Mouse (Mus musculus) erythroblast, embryonic 14.5 days (primary cell): Measurements from ENCODE around the gene Pde4b.

ENCODE experiments used
- GATA1 ChIP-seq: IDR thresholded peaks from 2 replicates; pipeline ENCODE4 v1.6.1; 2012; ENCODE audit warnings: low read length, inconsistent platforms, mixed read lengths
- TAL1 ChIP-seq: IDR thresholded peaks from 3 replicates; pipeline ENCODE4 v1.6.1; 2012; ENCODE audit warnings: low read length, inconsistent platforms, mixed read lengths

GRCm38 (mm10) chr4:102656494-102657036 lies 569.2 kb downstream of the Pde4b start:
- no peak for TF ChIP-seq GATA1
- no peak for TF ChIP-seq TAL1
